Mouse (Mus musculus) thymus, postnatal 4 days (tissue): ENCODE data around the gene Vmn1r199.
"Not testable (repeated sequence)": the region's sequence is repeated elsewhere in the genome, so short reads cannot be mapped to it uniquely, and the experiment has no call there.

ENCODE experiments used
- DNase-seq: peaks from one replicate; pipeline ENCODE4 v3.0.0; 2021

Vmn1r199 gene

DNA sequence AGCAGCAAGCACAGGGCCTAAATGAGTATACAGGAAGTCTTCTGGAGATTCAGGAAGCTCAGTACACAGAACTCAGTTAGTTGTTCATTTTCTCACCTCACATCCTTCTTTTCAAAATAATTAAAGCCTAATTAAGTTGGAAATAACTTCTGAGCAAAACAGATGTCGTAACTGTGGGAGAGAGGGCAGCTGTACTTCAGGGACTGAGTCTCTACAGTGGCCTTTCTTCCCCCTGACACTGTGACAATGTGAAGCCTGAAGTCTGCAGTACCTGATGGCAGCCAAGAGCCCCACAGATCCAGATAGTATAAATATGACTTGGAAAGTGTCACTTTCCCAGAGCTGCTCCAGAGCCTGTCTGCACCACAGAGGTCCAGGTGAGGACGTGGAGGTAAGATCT is at the start of gene Vmn1r199:
Gene Vmn1r199, plus strand, starts transcription at position 301 of the 400 bp plus-strand sequence.
- no peak for DNase-seq

DNA sequence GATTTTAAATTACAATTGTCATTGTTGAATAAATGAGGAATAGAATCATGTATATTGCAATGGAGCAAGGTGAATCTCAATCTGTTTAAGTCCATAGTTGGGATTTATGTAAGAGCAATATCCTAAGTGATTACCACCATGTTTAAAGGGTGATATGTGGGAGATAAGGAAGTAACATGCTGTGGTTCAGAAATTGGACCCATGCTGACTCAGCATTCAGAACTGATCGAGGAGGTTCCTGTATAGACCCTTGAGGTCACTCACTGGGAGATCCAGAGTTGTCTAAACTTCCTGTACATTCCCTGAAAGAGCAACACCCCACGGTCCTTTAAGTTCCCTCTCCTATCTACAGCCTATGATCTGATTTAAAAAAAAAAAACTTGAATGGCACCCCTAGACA is 46.3 kb upstream of the Vmn1r199 start:
- DNase-seq: no peak

DNA sequence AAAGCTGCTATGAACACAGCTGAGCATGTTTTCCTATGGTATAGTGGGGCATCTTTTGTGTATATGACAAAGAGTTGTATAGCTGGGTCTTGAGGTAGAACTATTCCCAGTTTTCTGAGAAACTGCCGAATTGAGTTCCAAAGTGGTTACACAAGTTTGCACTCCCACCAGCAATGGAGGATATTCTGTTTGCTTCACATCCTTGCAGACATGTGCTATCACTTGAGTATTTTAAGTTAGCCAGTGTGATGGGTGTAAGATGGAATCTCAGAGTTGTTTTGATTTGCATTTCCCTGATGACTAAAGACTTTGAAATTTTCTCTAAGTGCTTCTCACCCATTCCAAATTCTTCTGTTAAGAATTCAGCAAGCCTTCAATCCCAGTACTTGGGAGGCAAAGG is 44.1 kb upstream of the Vmn1r199 start:
- no peak for DNase-seq

DNA sequence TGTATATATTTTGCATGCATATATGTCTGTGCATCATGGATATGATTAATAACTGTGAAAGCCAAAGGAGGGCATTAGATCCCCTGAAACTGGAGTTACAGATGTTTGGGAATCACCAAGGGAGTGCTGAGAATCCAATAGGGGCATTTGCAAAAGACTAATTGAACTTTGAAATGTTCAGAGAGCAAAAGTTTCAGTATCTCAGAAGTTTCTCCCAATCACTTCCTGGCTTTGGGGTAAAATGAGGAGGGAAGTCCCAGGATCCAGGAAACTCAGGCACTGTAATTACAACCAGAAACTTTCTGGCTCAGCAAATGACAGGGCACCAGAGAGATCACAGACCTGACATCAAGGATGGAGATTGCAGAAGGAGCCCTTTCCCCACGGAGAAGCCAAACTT is 29.6 kb upstream of the Vmn1r199 start, which contains the start of gene Vmn1r198:
Gene Vmn1r198, plus strand, starts transcription at position 301 of the 400 bp plus-strand sequence.
- no peak for DNase-seq

GRCm38 (mm10) chr13:22350813-22351212 is 28.8 kb upstream of the Vmn1r199 start:
- DNase-seq: no peak

DNA sequence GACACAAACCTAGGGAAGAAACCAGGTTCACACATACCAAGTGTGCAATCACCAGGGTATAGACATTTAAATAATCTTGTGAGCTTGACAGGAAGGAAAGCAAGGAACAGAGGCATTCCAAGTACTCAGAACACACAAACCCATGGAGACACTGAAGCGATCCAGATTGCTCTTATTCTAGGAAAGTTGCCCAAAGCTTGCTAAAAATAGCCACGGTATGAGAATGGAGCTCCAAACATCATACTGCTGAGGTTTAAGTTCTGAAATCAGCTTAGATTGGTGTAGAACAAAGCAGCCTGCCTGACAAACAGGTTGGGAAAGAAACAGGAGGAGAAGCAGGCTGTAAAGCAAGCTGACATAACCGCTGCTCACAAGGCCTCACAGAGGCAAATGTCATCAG is 1.5 kb downstream of the Vmn1r199 start:
- not testable (repeated sequence) for DNase-seq

- DNase-seq: no peak
These were observed 3.8 kb downstream of the Vmn1r199 start for GRCm38 (mm10) chr13:22383401-22383800.

DNA sequence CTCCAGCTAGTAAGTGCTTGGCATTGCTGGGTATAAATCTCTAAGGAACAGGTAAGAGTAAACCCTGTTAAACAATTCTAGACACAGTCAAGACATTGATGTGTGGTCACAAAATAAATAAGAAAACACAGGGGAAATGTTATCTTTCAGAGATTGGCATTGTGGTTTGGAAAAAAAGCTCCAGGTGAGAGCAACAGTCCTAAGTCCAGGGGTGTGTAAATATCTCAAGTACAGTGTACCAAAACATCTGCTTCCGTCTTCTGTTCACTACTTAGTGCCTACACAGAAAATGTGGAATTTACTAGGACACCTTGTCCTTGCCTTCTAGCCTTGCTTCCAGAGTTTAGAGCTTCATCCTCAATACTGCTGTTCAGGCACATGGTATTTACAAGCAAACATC is 7.4 kb downstream of the Vmn1r199 start:
- DNase-seq: no peak

GRCm38 (mm10) chr13:22390073-22390472 is 10.5 kb downstream of the Vmn1r199 start, which contains the start of gene Vmn1r200:
Gene Vmn1r200 (plus strand): TSS chr13:22390373.
- no peak for DNase-seq

GRCm38 (mm10) chr13:22402978-22403377 is 23.4 kb downstream of the Vmn1r199 start:
- DNase-seq: no peak
